Mouse (Mus musculus): ENCODE results near the gene Cdsn. TPM values are rescaled to one million over a fixed set of nuclear protein-coding genes. Genes with fewer than 3 reads are reported as not detected.

Cdsn gene
- polyA plus RNA-seq, 1 experiment from 2014 or later = 0.12 TPM

Other genes starting within 250 kb of the Cdsn start
- 0.14 and 0.30 TPM in 2 replicates for gene H2-Q1, start 231.7 kb upstream of the Cdsn start, polyA plus RNA-seq (2015; fragmentation: Nextera tagmentation; extraction: Ambion mirVana)
- 0.68 and 1.0 TPM in 2 replicates for gene H2-Q2, start 209.9 kb upstream of the Cdsn start, polyA plus RNA-seq (2015; fragmentation: Nextera tagmentation; extraction: Ambion mirVana)
- 1.0 and 1.2 TPM in 2 replicates for gene H2-Q4, start 172.5 kb upstream of the Cdsn start, polyA plus RNA-seq (2015; fragmentation: Nextera tagmentation; extraction: Ambion mirVana)
- gene H2-Q6, start 127.3 kb upstream of the Cdsn start, polyA plus RNA-seq (2015; fragmentation: Nextera tagmentation; extraction: Ambion mirVana) = 0.30 and 0.34 TPM in 2 replicates
- 2.4 TPM in 2 replicates for gene H2-Q7, start 113.0 kb upstream of the Cdsn start, polyA plus RNA-seq (2015; fragmentation: Nextera tagmentation; extraction: Ambion mirVana)
- 0.10 and 0.23 TPM in 2 replicates for gene H2-Q10, start 82.0 kb upstream of the Cdsn start, polyA plus RNA-seq (2015; fragmentation: Nextera tagmentation; extraction: Ambion mirVana)
- not detected in 2 replicates for gene Pou5f1, start 46.1 kb upstream of the Cdsn start, polyA plus RNA-seq (2015; fragmentation: Nextera tagmentation; extraction: Ambion mirVana)
- gene Tcf19, start 35.3 kb upstream of the Cdsn start, polyA plus RNA-seq (2015; fragmentation: Nextera tagmentation; extraction: Ambion mirVana) = 14.9 and 15.4 TPM in 2 replicates
- gene Cchcr1, start 35.0 kb upstream of the Cdsn start, polyA plus RNA-seq (2015; fragmentation: Nextera tagmentation; extraction: Ambion mirVana) = 6.3 and 7.6 TPM in 2 replicates
- gene Psors1c2, start 18.9 kb upstream of the Cdsn start, polyA plus RNA-seq (2015; fragmentation: Nextera tagmentation; extraction: Ambion mirVana) = 0.68 and 1.4 TPM in 2 replicates
- gene 2300002M23Rik, start 15.3 kb downstream of the Cdsn start, polyA plus RNA-seq (2015; fragmentation: Nextera tagmentation; extraction: Ambion mirVana) = not detected in 2 replicates
- not detected in 2 replicates for gene Sfta2, start 49.4 kb downstream of the Cdsn start, polyA plus RNA-seq (2015; fragmentation: Nextera tagmentation; extraction: Ambion mirVana)
- gene Gm9573, start 74.5 kb downstream of the Cdsn start, polyA plus RNA-seq (2015; fragmentation: Nextera tagmentation; extraction: Ambion mirVana) = not detected in 2 replicates
- gene Mucl3, start 91.6 kb downstream of the Cdsn start, polyA plus RNA-seq (2015; fragmentation: Nextera tagmentation; extraction: Ambion mirVana) = 0.14 TPM in 1 of 2 replicates, not detected in the other
- 11.8 and 14.0 TPM in 2 replicates for gene Vars2, start 115.5 kb downstream of the Cdsn start, polyA plus RNA-seq (2015; fragmentation: Nextera tagmentation; extraction: Ambion mirVana)
- 27.6 and 29.2 TPM in 2 replicates for gene Gtf2h4, start 121.6 kb downstream of the Cdsn start, polyA plus RNA-seq (2015; fragmentation: Nextera tagmentation; extraction: Ambion mirVana)
- gene Ddr1, start 152.5 kb downstream of the Cdsn start, polyA plus RNA-seq (2015; fragmentation: Nextera tagmentation; extraction: Ambion mirVana) = 128 and 140 TPM in 2 replicates

All from hindbrain, embryonic 13.5 days (tissue).